Mouse (Mus musculus): ENCODE results near the gene Ncapd2.
"Not testable (repeated sequence)": the region's sequence is repeated elsewhere in the genome, so short reads cannot be mapped to it uniquely, and the experiment has no call there.

Gene Ncapd2

GRCm38 (mm10) chr6:125164672-125165327, 26.7 kb downstream of the Ncapd2 start:
- peak; percentile 50 to 62 for DNase-seq

DNA sequence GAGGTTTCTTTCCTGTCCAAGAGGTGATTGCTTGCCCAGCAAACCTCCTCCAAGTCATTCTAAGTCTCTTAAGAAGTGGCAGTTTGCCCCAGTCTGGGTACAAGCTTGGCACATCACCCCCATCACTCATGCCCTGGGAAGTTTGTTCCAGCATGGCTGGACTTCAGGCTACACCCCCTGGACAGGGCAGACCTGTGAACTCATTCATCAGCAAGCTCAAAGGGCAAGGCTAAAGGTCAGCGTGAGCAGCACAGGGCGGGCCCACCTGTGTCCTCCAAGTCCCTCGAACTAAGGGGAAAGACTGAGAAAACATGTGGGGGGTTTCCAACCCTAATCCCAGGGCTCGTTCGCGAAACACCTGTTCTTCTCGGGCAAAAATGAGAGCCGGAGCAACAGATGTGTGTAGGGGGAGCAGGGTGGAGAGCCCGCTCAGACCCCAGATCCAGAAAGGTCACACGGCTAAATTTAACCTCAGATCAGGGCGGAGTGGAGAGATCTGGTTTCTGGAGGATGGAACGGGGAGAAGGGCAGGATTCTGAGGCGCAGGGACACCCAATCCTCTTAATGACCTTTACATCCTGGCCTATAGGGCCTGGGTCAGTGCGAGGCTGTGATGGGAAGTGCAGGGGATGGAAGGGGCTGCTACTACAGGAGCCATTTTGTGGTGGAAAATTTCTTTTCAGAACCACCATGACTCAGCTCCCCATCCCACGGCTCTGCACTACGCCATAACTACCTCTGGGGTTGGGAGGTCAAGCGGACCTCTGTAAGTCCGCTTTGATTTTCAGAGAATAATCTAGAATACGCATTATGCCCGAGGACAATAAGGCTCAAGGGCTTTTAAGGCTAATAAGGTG, 27.5 kb downstream of the Ncapd2 start:
- DNase-seq: no peak

GRCm38 (mm10) chr6:125162615-125163305, 28.7 kb downstream of the Ncapd2 start:
- not testable (repeated sequence) for DNase-seq

DNA sequence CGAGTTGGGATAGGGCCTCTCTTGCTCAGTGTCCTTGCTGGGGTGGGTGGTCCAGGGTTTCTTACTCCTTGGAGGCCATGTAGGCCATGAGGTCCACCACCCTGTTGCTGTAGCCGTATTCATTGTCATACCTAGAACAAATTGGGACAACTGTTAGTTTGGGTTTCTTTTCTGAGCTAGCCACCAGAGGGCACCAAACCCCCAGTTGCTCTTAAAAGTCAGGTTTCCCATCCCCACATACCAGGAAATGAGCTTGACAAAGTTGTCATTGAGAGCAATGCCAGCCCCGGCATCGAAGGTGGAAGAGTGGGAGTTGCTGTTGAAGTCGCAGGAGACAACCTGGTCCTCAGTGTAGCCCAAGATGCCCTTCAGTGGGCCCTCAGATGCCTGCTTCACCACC, 29.5 kb downstream of the Ncapd2 start:
- DNase-seq: peak; percentile 51 to 61

GRCm38 (mm10) chr6:125160854-125161760, 30.4 kb downstream of the Ncapd2 start:
- no peak for DNase-seq

DNA sequence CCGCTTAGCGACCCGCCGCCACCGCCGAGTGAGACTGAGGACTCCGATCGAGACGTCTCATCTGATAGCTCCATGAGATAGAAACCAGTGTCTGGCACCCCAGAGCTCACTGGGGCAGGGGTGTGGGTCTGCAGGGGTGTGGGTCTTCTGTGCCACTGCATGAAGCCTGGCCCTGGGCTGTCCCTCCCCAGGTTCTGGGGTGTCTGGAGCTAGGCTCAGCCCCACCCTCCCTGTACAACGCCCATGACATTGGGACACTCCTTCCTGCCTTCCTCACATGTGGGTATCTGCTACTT, 31.0 kb downstream of the Ncapd2 start:
- DNase-seq: no peak

DNA sequence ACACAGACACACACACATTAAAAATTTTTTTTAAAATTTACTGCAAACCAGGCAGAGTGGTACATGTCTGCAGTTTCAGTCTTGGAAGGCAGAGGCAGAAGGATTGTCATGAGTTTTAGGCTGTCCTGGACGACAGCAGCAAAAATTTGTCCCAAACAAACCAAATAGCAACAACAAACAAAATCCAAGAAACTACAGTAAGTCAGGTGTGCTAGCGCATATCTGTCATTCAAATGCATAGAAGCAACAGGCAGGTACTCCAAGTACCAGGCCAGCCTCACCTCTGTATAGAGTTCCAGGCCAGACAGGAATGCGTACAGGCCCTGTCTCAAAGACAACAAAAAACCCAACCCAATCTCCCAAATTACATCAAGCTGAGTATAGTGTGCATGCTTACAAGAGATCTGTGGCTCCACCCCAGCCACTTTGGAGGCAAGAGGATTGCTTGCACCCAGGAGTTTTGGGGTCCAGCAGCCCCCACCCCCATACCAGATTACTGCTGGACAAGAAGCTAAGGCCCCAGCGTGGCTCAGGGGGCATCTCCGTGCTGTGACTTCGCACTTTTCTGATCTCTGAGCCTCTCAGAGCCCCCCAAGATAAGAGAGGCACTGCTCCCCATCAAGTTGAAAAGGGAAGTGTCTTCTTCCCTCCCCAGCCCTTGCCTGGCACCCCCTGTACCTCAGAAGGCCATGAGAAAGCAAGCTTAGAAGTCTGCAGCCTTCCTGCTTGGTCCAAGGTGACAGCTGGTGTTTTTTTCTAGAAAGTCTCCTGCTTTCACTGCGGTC, 31.5 kb downstream of the Ncapd2 start:
- no peak for DNase-seq

DNA sequence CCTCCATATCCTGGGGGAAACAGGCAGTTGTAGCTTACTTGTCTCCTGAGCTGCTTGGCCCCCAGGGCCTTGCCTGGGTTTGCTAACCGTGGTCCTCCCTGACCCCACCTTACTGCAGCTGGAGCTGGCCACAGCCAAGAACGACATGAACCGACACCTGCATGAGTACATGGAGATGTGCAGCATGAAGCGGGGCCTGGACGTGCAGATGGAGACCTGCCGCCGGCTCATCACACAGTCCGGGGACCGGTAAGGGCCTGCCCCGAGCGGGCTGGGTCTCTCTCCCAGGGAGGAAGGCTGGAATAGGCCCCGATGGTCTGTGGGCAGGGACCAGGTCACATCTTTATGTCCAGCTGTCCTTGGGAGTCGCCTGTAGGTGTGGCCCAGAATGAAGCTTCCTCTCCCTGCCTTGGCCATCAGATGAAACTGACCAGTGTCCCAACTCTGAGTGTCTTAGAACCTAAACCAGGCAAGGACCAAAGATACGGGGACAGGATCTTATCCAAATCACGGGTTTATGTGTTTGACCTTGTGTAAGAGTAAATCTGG, 32.5 kb downstream of the Ncapd2 start:
- no peak for DNase-seq

GRCm38 (mm10) chr6:125156903-125157614, 34.4 kb downstream of the Ncapd2 start:
- no peak for DNase-seq

DNA sequence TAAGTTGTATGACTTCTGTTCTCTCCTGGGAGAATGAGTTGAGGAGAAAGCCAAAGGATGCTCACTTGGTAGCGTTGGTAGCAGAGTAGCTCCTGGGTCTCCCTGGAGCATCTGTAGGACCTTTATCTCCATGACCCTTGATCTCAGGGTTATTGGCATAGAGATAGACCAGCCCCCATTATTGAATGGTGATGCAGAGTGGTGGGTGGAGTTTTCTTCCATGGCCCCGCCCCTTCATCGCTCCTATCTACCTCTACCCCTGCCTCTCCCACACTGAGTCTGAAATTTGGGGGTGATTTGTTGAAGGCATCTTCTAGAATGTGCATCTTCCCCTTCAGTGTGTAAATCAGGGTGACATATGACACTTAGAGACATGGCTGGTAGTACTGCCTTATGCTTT, 35.0 kb downstream of the Ncapd2 start:
- no peak for DNase-seq

- DNase-seq: no peak
Measured at GRCm38 (mm10) chr6:125155262-125155661, 36.2 kb downstream of the Ncapd2 start.

- no peak for DNase-seq
Measured at GRCm38 (mm10) chr6:125154550-125154949, 37.0 kb downstream of the Ncapd2 start.

- no peak for DNase-seq
Measured at GRCm38 (mm10) chr6:125153682-125154081, 37.8 kb downstream of the Ncapd2 start.

DNA sequence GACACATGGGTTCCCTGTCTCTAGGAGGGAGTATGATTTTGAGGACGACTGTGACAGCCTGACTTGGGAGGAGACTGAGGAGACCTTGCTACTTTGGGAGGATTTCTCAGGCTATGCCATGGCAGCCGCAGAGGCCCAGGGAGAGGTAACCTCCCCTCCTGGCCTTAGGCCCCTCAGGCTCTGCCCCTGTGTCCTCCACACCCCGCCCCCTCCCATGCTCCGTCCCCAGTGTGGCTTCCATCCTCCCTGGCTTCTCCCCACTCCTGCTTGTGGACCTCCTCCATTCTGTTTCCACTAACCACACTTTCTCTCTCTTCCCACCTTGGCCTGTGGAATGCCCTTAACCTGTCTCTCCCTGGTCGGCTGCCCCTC, 38.5 kb downstream of the Ncapd2 start:
- DNase-seq: no peak

DNA sequence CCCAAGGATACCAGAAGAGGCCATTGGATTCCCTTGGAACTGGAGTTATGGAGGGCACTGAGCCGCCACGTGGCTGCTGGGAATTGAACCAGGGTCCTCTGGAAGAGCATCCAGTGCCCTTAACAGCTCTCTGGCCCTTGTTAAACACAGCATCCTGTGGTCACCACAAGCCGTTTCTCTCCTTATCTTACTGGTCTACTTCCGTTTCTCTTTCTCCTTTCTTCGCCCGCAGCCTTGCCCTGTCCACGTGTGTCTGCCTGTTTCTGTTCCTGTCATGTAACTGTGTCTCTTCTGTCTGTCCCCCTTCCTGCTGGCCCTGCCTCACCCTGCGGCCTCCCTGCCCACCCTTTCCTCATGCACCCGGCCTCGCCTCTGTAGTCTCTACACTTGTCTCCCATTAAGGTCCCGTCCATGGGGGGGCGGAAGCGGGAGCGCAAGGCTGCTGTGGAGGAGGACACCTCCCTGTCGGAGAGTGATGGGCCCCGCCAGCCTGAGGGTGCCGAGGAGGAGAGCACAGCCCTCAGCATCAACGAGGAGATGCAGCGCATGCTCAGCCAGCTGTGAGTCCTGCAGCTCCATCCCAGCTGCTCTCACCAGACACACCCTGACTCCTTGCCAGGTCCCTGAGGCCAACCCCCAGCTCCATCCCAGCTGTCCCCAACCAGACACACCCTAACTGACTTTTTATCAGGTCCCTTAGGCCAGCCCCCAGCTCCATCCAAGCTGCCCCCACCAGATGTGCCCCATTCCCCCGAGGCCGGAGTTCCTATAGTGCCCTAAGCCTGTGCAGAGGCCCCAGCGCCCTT, 39.1 kb downstream of the Ncapd2 start:
- no peak for DNase-seq

DNA sequence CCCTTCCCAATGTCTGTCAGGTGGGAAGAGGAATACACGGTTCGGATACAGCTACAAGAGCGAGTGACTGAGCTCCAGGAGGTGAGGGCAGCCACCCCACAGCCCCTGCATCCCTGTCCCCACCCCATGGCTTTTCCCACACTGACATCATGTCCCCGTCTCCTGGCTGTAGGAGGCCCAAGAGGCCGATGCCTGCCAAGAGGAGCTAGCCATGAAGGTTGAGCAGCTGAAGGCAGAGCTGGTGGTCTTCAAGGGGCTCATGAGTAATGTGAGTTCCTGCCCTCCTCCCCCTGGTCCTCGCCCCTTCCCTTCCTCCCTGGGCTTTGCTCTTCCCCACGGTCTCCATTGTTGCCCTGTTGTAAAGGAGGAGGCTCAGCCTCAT, 41.9 kb downstream of the Ncapd2 start:
- no peak for DNase-seq

DNA sequence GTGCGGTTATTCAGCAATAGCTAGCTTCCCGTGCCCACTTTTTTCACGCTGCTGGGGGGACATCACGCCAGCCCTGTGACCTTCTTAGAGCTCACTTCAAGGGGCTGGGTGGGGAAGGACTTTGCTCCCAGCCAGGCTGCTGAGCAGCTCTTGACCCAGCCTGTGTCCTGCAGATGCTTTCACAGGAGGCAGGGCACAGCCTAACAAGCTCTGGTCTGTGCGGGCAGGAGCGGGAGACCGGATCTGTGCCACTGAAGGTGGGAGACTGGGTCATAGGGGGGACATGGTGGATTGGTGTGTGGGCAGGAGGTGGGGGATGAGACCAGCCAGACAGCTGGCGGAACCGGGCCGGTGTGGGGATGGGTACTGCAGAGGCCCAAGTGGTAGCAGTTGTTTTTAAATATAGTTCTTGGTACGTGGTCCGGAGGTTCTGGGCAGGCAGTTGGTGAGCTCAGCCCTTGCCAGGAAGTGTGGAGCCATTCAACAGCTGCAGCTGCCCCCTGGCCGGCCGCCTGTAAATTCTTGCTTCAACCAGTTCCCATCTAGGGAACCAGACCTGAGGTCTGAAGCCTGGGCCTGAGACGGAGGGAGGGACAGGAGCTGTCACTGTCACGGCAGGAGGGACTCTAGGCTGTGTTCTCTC, 42.5 kb downstream of the Ncapd2 start:
- no peak for DNase-seq

GRCm38 (mm10) chr6:125148251-125148925, 43.1 kb downstream of the Ncapd2 start:
- no peak for DNase-seq

GRCm38 (mm10) chr6:125147329-125147728, 44.2 kb downstream of the Ncapd2 start:
- DNase-seq: no peak
